ENCODE assay signal across 8 mouse cellular contexts in genomic region chr11:95009629-95010014, GRCm38 (mm10). TPM values are rescaled to one million over a fixed set of nuclear protein-coding genes. Genes with fewer than 3 reads are reported as not detected.
A peak's percentile ranks its signal among the peaks of the same experiment; 100 is the strongest.
DNase-seq lines count a peak whose midpoint lies in the region; ATAC-seq lines count a peak whose summit lies in the region.

Samd14 (plus strand) TSS chr11:95009879.

- peak within 1 kb of the TSS; percentile 82 for H3K9ac ChIP-seq in lung, embryonic 16.5 days (ENCODE audit: low read length)

- no peaks in the 10 kb centered on the region for H3K9me3 ChIP-seq in lung, embryonic 16.5 days (ENCODE audit: control insufficient read depth, low read length)

- H3K4me1 ChIP-seq in lung, embryonic 16.5 days (replicated peaks; ENCODE audit: control insufficient read depth, insufficient read depth, low read length), result peaks cover 33% of the 10 kb centered on the region

- peak; percentile 73 for DNase-seq in layer of hippocampus, adult 11-12 months (ENCODE audit: low spot score)
- DNase-seq in layer of hippocampus, adult 9-10 months (ENCODE audit: low spot score), result no peak
- DNase-seq in brain, embryonic 18.5 days (ENCODE audit: low read depth, low spot score), result peak; percentile 73
- peak; percentile 65 to 74 for DNase-seq in heart, postnatal 14 days
- DNase-seq in layer of hippocampus, adult 9-11 months, result peak; percentile 72
- peak; percentile 92 for DNase-seq in retina, postnatal 1 day

- intact Hi-C loops in heart, postnatal 14 days (cut with DNase I), result no loop called here

- H3K27ac ChIP-seq in lung, embryonic 16.5 days (ENCODE audit: low read length), result peak within 1 kb of the TSS; percentile 94

- peak; percentile 45 for ATAC-seq in erythroid progenitor cell, adult 5-6 weeks (replicated peaks; ENCODE audit: low FRiP score, poor library complexity, severe bottlenecking)
- peak; percentile 66 for ATAC-seq in lung, embryonic 16.5 days (ENCODE audit: low read depth)

- WGBS in lung, embryonic 16.5 days, result under 1% methylated on average over 29 of the region's 32 CpGs

- peak within 1 kb of the TSS; percentile 73 for H3K4me3 ChIP-seq in lung, embryonic 16.5 days (ENCODE audit: low read length)

- no peaks in the 10 kb centered on the region for H3K27me3 ChIP-seq in lung, embryonic 16.5 days (ENCODE audit: control insufficient read depth, insufficient read depth, low read depth, low read length)

- peak within 1 kb of the TSS; percentile 92 for H3K4me2 ChIP-seq in lung, embryonic 16.5 days (ENCODE audit: low read depth, low read length)

- peaks cover 3% of the 10 kb centered on the region for H3K36me3 ChIP-seq in lung, embryonic 16.5 days (ENCODE audit: control insufficient read depth, insufficient read depth, low read length)

RNA-seq across cellular contexts. Expression of gene Samd14, which starts in this region (rescaled TPM):
- total RNA-seq in erythroid progenitor cell, adult 5-6 weeks (2015; ENCODE audit: low replicate concordance), result 103 TPM in 2 replicates
- 98.7 and 99.2 TPM in 2 replicates for total RNA-seq in erythroid progenitor cell, adult 5-6 weeks (2017; ENCODE audit: low replicate concordance)
- total RNA-seq in heart, postnatal 14 days (2021), result 1 to 10 TPM; 2.2 TPM
- polyA plus RNA-seq in lung, embryonic 16.5 days (2015; fragmentation: Nextera tagmentation; extraction: Ambion mirVana), result 13.4 and 14.0 TPM in 2 replicates

Comparison
In these comparisons a context has a peak if more than half of its experiments do, and no peak if none do; other contexts are left out.
1. RNA of gene Samd14 (total RNA-seq): 98.7 to 103 TPM in erythroid progenitor cell, adult 5-6 weeks; 2.2 TPM in heart, postnatal 14 days; every median in the first group is over 10 times any median in the second.